Mouse (Mus musculus): ENCODE measurements around the gene Ifit3. TPM values are rescaled to one million over a fixed set of nuclear protein-coding genes. Genes with fewer than 3 reads are reported as not detected.
"Not testable (repeated sequence)": the region's sequence is repeated elsewhere in the genome, so short reads cannot be mapped to it uniquely, and the experiment has no call there.

Gene Ifit3
- total RNA-seq, 2 experiments from 2014 or later = 3.8 to 4.0 TPM

GRCm38 (mm10) chr19:34585740-34586458 is 2.6 kb downstream of the Ifit3 start:
- intact Hi-C loops (cut with DNase I); DNase-seq (ENCODE audit: low spot score): not testable (repeated sequence)

- intact Hi-C loops (cut with DNase I) = loop anchor here (2.0 kb wide), 1 partner anchor 17 kb away; no protein-coding TSS in a partner anchor
- DNase-seq (ENCODE audit: low spot score) = not testable (repeated sequence)
These were observed 4.8 kb downstream of the Ifit3 start for GRCm38 (mm10) chr19:34587898-34588692.

- intact Hi-C loops (cut with DNase I) = loop anchor here (2.0 kb wide), 1 partner anchor 16 kb away; no protein-coding TSS in a partner anchor
- no peak for DNase-seq (ENCODE audit: low spot score)
These were observed 5.6 kb downstream of the Ifit3 start for GRCm38 (mm10) chr19:34588959-34589358.

- no peak for DNase-seq (ENCODE audit: low spot score)
- intact Hi-C loops (cut with DNase I) = no loop called here
These were observed 10.1 kb downstream of the Ifit3 start for GRCm38 (mm10) chr19:34593456-34593855.

GRCm38 (mm10) chr19:34594523-34594922 is 11.2 kb downstream of the Ifit3 start:
- intact Hi-C loops (cut with DNase I) = not testable (repeated sequence)

GRCm38 (mm10) chr19:34596811-34597210 is 13.5 kb downstream of the Ifit3 start:
- intact Hi-C loops (cut with DNase I) = no loop called here
- no peak for DNase-seq (ENCODE audit: low spot score)

More at GRCm38 (mm10) chr19:34594523-34594922, 11.2 kb downstream of the Ifit3 start:
- not testable (repeated sequence) for DNase-seq (ENCODE audit: low spot score)

- DNase-seq (ENCODE audit: low spot score) = no peak
- intact Hi-C loops (cut with DNase I) = no loop called here
These were observed 15.0 kb downstream of the Ifit3 start for GRCm38 (mm10) chr19:34598341-34598740.

- DNase-seq (ENCODE audit: low spot score); intact Hi-C loops (cut with DNase I): not testable (repeated sequence)
These were observed 15.9 kb downstream of the Ifit3 start for GRCm38 (mm10) chr19:34599250-34599649.

- DNase-seq (ENCODE audit: low spot score); intact Hi-C loops (cut with DNase I): not testable (repeated sequence)
These were observed 18.6 kb downstream of the Ifit3 start, which contains the start of gene Ifit1bl1 for GRCm38 (mm10) chr19:34601888-34602287. Gene Ifit1bl1 (minus strand): TSS chr19:34601956.

GRCm38 (mm10) chr19:34605472-34605871 is 22.1 kb downstream of the Ifit3 start:
- intact Hi-C loops (cut with DNase I) = loop anchor here (2.0 kb wide), 1 partner anchor 17 kb away; no protein-coding TSS in a partner anchor
- no peak for DNase-seq (ENCODE audit: low spot score)

GRCm38 (mm10) chr19:34607237-34608051 is 24.1 kb downstream of the Ifit3 start, which contains the start of gene Ifit3b:
Gene Ifit3b (plus strand): TSS chr19:34607970.
- intact Hi-C loops (cut with DNase I) = not testable (repeated sequence)
- DNase-seq (ENCODE audit: low spot score) = peak; percentile 44

- intact Hi-C loops (cut with DNase I); DNase-seq (ENCODE audit: low spot score): not testable (repeated sequence)
These were observed 26.8 kb downstream of the Ifit3 start for GRCm38 (mm10) chr19:34610118-34610517.

GRCm38 (mm10) chr19:34612243-34613001 is 29.1 kb downstream of the Ifit3 start:
- intact Hi-C loops (cut with DNase I); DNase-seq (ENCODE audit: low spot score): not testable (repeated sequence)

- intact Hi-C loops (cut with DNase I) = no loop called here
- no peak for DNase-seq (ENCODE audit: low spot score)
These were observed 37.5 kb downstream of the Ifit3 start for GRCm38 (mm10) chr19:34620871-34621270.

GRCm38 (mm10) chr19:34623781-34624180 is 40.5 kb downstream of the Ifit3 start:
- intact Hi-C loops (cut with DNase I) = no loop called here
- DNase-seq (ENCODE audit: low spot score) = no peak

GRCm38 (mm10) chr19:34624663-34625062 is 41.3 kb downstream of the Ifit3 start:
- intact Hi-C loops (cut with DNase I) = no loop called here
- no peak for DNase-seq (ENCODE audit: low spot score)

GRCm38 (mm10) chr19:34627496-34627895 is 44.2 kb downstream of the Ifit3 start:
- DNase-seq (ENCODE audit: low spot score) = no peak
- intact Hi-C loops (cut with DNase I) = no loop called here

- DNase-seq (ENCODE audit: low spot score) = no peak
- intact Hi-C loops (cut with DNase I) = no loop called here
These were observed 48.2 kb downstream of the Ifit3 start for GRCm38 (mm10) chr19:34631487-34631886.

GRCm38 (mm10) chr19:34633484-34633883 is 50.2 kb downstream of the Ifit3 start:
- DNase-seq (ENCODE audit: low spot score) = no peak
- intact Hi-C loops (cut with DNase I) = no loop called here
